Mouse (Mus musculus) neural tube, embryonic 14.5 days (tissue): Measurements from ENCODE around the gene Ap5s1. TPM values are rescaled to one million over a fixed set of nuclear protein-coding genes. Genes with fewer than 3 reads are reported as not detected.

ENCODE experiments used
- ATAC-seq: fragments of 200-750 bp; cut with Nextera tagmentation; 2 replicates; pipeline ENCODE4 v1.8.0; 2017; ENCODE audit warnings: low read depth, mild to moderate bottlenecking, moderate TSS enrichment, moderate library complexity
- H3K27ac ChIP-seq: fragments of 300-500 bp; sonication (generic); 2 replicates; pipeline ENCODE4 v1.5.1; 2014; ENCODE audit warnings: low read depth, mild to moderate bottlenecking, control low read depth, low read length, moderate library complexity, mixed read lengths
- H3K27me3 ChIP-seq: fragments of 300-500 bp; sonication (generic); 2 replicates; pipeline ENCODE4 v1.6.1; 2014; ENCODE audit warnings: low read length; ENCODE audit not compliant: control insufficient read depth, insufficient read depth
- H3K36me3 ChIP-seq: fragments of 300-500 bp; sonication (generic); 2 replicates; pipeline ENCODE4 v1.6.1; 2014; ENCODE audit warnings: low read length, mixed read lengths; ENCODE audit not compliant: control insufficient read depth, insufficient read depth
- H3K4me1 ChIP-seq: fragments of 300-500 bp; sonication (generic); 2 replicates; pipeline ENCODE4 v1.6.1; 2014; ENCODE audit warnings: low read length; ENCODE audit not compliant: control insufficient read depth, insufficient read depth
- H3K4me2 ChIP-seq: fragments of 300-500 bp; sonication (generic); 2 replicates; pipeline ENCODE4 v1.6.1; 2014; ENCODE audit warnings: mild to moderate bottlenecking, low read depth, low read length, control low read depth
- H3K4me3 ChIP-seq: fragments of 300-500 bp; sonication (generic); 2 replicates; pipeline ENCODE4 v1.5.1; 2014; ENCODE audit warnings: low read depth, low read length, control low read depth, mixed read lengths
- H3K9ac ChIP-seq: fragments of 300-500 bp; sonication (generic); replicated peaks from 2 replicates; pipeline ENCODE4 v1.6.1; 2014; ENCODE audit warnings: low read depth, mild to moderate bottlenecking, control low read depth, low read length, mixed read lengths
- H3K9me3 ChIP-seq: fragments of 300-500 bp; sonication (generic); 2 replicates; pipeline ENCODE4 v1.6.1; 2016; ENCODE audit warnings: low read length; ENCODE audit not compliant: control insufficient read depth
- WGBS: fragments of 180-500 bp; shearing (Covaris S2); extraction: QIAGEN DNeasy Blood & Tissue Kit; methylation state at CpG from one replicate; pipeline ENCODE4 v1.1.7; 2014; 5-methylcytosine and 5-hydroxymethylcytosine counted together
- polyA plus RNA-seq: library from polyadenylated mRNA; unstranded; fragments of >200 nt; fragmentation: Nextera tagmentation; extraction: Ambion mirVana; gene quantifications from 2 replicates; pipeline ENCODE4 v1.2.1, GENCODE M21; 2014

The Ap5s1 gene
- polyA plus RNA-seq, 1 experiment from 2014 or later = 39.5 TPM

GRCm38 (mm10) chr2:131209125-131209795, 2.4 kb downstream of the Ap5s1 start:
- Histone ChIP-seq H3K27me3 (no peaks in the 10 kb centered on the region), H3K4me1 (peaks cover 5% of the 10 kb centered on the region), H3K4me2 (peak overlapping the region; percentile 60; the same call in 1 of the 2 replicates), H3K9me3 (no peaks in the 10 kb centered on the region), H3K9ac (peak overlapping the region; percentile 60; the same call in 1 of the 2 replicates), H3K4me3 (no peak overlapping the region), H3K36me3 (no peaks in the 10 kb centered on the region), H3K27ac (peak overlapping the region; percentile 87)
- ATAC-seq = no peak; the same call in none of the 2 replicates
- WGBS = 80% methylated on average over 4 of the region's 4 CpGs

GRCm38 (mm10) chr2:131209969-131210792, 3.3 kb downstream of the Ap5s1 start:
- peak; percentile 98 for ATAC-seq
- peak overlapping the region; percentile 60 for H3K9ac ChIP-seq
- H3K4me3 ChIP-seq = peak overlapping the region; percentile 51
- 2% methylated on average over 50 of the region's 50 CpGs for WGBS
- H3K27me3 ChIP-seq = no peaks in the 10 kb centered on the region
- no peaks in the 10 kb centered on the region for H3K9me3 ChIP-seq
- H3K27ac ChIP-seq = peak overlapping the region; percentile 87
- peaks cover 5% of the 10 kb centered on the region for H3K4me1 ChIP-seq
- H3K36me3 ChIP-seq = no peaks in the 10 kb centered on the region
- H3K4me2 ChIP-seq = peak overlapping the region; percentile 60

- H3K4me1 ChIP-seq = peaks cover 5% of the 10 kb centered on the region
- H3K27me3 ChIP-seq = no peaks in the 10 kb centered on the region
- no peak for ATAC-seq
- H3K9ac ChIP-seq = peak overlapping the region; percentile 60
- H3K9me3 ChIP-seq = no peaks in the 10 kb centered on the region
- H3K4me2 ChIP-seq = peak overlapping the region; percentile 60
- H3K36me3 ChIP-seq = no peaks in the 10 kb centered on the region
- peak overlapping the region; percentile 87; the same call in 1 of the 2 replicates for H3K27ac ChIP-seq
- WGBS = 68% methylated on average over 9 of the region's 9 CpGs
- H3K4me3 ChIP-seq = peak overlapping the region; percentile 51
These were observed 4.2 kb downstream of the Ap5s1 start for GRCm38 (mm10) chr2:131211026-131211615.

- Histone ChIP-seq H3K27me3 (no peaks in the 10 kb centered on the region), H3K9ac (no peak overlapping the region), H3K9me3 (no peaks in the 10 kb centered on the region), H3K4me1 (peaks cover 5% of the 10 kb centered on the region), H3K27ac (no peak overlapping the region), H3K4me2 (no peak overlapping the region), H3K4me3 (no peak overlapping the region), H3K36me3 (no peaks in the 10 kb centered on the region)
- ATAC-seq = no peak
- WGBS = 89% methylated on average over 7 of the region's 7 CpGs
These were observed 6.9 kb downstream of the Ap5s1 start for GRCm38 (mm10) chr2:131213773-131214172.

GRCm38 (mm10) chr2:131215941-131216858, 9.3 kb downstream of the Ap5s1 start:
- H3K36me3 ChIP-seq = no peaks in the 10 kb centered on the region
- H3K4me1 ChIP-seq = peaks cover 2% of the 10 kb centered on the region
- H3K9ac ChIP-seq = no peak overlapping the region
- no peak overlapping the region for H3K4me2 ChIP-seq
- no peak overlapping the region for H3K27ac ChIP-seq
- WGBS = 83% methylated on average over 7 of the region's 7 CpGs
- no peaks in the 10 kb centered on the region for H3K9me3 ChIP-seq
- H3K27me3 ChIP-seq = no peaks in the 10 kb centered on the region
- ATAC-seq = no peak
- no peak overlapping the region for H3K4me3 ChIP-seq

- no peaks in the 10 kb centered on the region for H3K4me1 ChIP-seq
- H3K27me3 ChIP-seq = no peaks in the 10 kb centered on the region
- no peaks in the 10 kb centered on the region for H3K9me3 ChIP-seq
- H3K4me3 ChIP-seq = no peak overlapping the region
- no peak overlapping the region for H3K4me2 ChIP-seq
- WGBS = 84% methylated on average over 4 of the region's 4 CpGs
- no peak overlapping the region for H3K9ac ChIP-seq
- no peak overlapping the region for H3K27ac ChIP-seq
- no peaks in the 10 kb centered on the region for H3K36me3 ChIP-seq
- ATAC-seq = no peak
These were observed 13.2 kb downstream of the Ap5s1 start for GRCm38 (mm10) chr2:131220030-131220429.

GRCm38 (mm10) chr2:131221853-131222515, 15.1 kb downstream of the Ap5s1 start:
- 79% methylated on average over 3 of the region's 3 CpGs for WGBS
- Histone ChIP-seq H3K4me3 (no peak overlapping the region), H3K4me2 (no peak overlapping the region), H3K9me3 (no peaks in the 10 kb centered on the region), H3K27me3 (no peaks in the 10 kb centered on the region), H3K36me3 (no peaks in the 10 kb centered on the region), H3K9ac (no peak overlapping the region), H3K27ac (no peak overlapping the region), H3K4me1 (no peaks in the 10 kb centered on the region)
- no peak for ATAC-seq

- WGBS = 59% methylated on average over 5 of the region's 5 CpGs
- Histone ChIP-seq H3K4me2 (no peak overlapping the region), H3K4me1 (no peaks in the 10 kb centered on the region), H3K27me3 (no peaks in the 10 kb centered on the region), H3K4me3 (no peak overlapping the region), H3K9ac (no peak overlapping the region), H3K36me3 (no peaks in the 10 kb centered on the region), H3K27ac (no peak overlapping the region), H3K9me3 (no peaks in the 10 kb centered on the region)
- no peak for ATAC-seq
These were observed 15.7 kb downstream of the Ap5s1 start for GRCm38 (mm10) chr2:131222562-131222961.
